Mouse (Mus musculus) layer of hippocampus, postnatal 36 days (tissue): Measurements from ENCODE around the gene Rad52. TPM values are rescaled to one million over a fixed set of nuclear protein-coding genes. Genes with fewer than 3 reads are reported as not detected.

Experiments used
- DNase-seq, 2 experiments: peaks; one replicate each; pipeline ENCODE4 v3.0.0; 2022
- total RNA-seq, 2 experiments: library from RNA; stranded (reverse); gene quantifications; 2 replicates each; pipeline ENCODE4 v1.2.3; 2021

The Rad52 gene
- 10 to 100 TPM; 37.3 to 37.7 TPM for total RNA-seq

DNA sequence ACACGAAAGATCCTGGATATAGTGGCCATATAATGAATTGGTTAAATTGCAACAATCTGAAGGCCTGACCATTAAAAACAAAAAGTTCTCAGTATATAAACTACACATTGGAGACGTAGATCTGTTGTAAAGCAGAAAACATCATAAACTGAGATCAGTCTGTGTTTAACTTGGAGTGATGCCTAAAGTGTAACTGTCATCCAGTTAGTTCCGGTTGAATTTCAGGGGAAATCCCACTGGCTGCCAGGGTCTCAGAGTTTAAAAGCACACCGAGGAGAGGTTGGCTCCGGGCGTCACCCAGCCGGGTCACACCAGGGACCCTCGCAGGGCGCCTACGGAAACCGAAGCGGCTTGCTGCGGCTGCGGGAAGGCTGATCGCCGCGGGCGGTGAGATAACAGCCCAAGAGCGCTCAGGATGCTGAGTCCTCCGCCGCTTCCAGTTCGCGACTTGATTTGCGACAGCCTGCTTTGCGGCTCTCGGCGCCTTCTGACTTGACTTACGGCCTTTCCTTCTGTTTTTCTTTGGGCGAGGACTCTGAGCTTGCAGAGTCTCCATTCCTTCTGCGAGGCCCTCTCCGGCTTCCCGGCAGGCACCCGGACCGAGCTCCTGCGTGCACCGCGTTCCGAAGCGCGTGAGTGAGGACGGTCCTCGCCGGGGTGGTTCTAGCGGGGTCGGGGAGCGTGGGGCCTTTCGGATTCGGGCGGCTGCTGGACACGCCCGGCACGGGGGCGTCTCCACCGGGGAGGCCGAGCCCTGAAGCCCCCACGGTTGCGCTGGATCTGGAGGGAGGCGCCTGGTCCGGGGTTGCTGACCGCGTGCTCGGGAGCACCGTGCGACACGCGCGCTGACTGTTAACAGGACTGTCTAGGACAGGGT is at the start of gene Rad52:
Gene Rad52 (plus strand): TSS at position 495 of the 877 bp plus-strand sequence.
- peak; percentile 86 to 88 for DNase-seq

DNA sequence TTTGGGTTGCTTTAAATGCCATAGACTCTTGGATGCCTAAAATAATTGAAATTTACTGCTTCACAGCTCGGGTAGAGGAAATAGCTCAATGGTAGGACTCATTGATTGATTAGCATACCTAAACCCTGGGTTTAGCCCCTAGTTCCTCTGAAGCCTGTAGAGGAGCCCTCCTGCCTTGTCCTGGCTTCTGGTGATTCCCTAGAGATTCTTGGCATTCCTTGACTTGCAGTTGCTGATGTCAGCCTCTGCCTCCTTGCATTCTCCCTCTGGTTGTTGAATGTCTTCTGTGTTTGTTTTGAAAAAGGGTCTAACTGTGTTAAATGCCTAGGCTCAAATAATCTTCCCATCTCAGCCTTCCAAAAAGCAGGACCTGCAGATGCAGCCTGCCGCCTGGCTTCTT is 48.3 kb upstream of the Rad52 start:
- DNase-seq: no peak

DNA sequence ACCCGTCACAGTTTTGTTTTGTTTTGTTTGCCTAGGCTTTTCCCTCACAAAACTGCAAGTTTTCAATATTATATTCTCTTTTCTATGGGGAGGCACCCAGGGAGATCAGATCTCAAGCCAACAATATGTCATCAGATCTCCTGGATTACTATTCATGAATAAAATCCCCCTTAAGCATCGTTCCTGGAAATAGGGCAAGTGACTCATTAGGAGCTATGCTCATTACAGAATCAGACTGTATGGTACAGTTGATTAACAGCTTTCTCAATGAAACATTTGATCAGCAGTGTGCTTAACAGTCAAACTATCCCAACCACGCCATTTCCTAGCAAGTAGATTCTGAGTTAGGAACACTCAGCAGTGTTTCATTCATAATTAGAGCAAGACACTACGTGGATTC is 47.0 kb upstream of the Rad52 start:
- no peak for DNase-seq

DNA sequence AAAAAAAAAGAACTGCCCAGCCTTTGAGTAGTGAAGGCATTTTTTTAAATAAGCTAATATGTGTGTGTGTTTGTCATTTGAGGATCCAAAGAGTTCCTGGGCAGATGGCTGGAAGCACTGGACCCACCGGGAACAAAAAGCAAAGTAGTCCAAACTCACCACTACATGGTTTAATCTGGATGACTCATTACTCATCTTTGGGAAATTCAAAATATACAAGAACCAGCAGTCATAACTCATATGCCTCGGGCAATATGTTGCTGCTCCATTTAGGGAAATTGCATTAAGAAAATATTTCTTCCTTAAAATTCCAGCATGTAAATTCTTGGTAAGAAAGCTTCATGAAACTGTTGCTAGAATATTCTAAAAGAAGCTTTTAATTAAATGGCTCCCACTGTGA is 42.3 kb upstream of the Rad52 start:
- no peak for DNase-seq

DNA sequence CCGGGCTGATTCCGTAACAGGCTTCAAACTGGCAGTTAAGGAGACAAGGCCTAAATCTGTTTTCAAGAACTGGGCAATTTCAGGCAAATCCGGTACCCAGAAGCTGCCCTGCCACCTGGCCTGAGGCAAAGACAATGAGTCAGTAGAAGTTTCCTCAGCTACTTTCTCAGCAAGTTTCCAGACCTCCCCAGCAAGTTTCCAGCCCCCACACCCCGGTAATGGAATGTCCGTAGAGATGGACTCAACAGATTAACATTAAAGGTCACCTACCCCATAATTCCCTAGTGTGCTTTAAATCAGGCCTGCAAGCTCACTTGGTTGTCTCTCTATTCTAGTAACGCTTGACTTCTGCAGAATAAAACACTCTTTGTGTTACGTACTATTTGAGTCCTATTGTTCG is 41.0 kb upstream of the Rad52 start:
- no peak for DNase-seq

DNA sequence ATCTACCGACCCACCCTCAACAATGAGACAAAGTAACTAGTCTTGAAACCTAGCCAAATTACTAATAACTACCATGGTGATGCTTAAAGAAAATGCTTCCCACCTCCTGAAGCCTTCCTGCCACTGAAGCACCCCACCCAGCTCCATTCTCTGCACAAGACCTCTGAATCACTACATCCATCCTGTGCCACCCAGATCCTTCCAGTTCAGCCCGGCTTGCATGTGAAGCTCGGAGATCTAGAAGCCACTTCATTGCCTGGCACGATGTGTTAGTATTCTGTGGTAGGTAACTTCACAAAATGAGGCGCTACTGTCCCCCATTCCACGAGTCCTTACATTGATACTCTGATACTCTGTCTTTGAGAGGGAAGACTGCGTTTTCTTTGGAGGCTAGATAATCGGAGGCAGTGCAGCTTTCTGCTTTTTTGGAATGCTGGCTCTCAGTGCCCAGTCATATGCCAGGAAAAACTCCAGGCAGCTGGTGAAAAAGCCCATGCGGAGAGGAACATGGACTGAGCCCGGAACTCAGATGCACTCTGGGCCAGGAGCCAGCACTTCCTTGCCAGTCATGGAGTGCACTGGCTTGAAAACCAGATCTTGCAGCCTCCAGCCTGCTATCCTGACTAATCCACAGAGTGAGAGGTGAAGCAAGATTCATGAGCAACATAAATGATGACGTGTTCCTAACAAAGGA is 38.0 kb upstream of the Rad52 start:
- DNase-seq: peak; percentile 86 to 88

DNA sequence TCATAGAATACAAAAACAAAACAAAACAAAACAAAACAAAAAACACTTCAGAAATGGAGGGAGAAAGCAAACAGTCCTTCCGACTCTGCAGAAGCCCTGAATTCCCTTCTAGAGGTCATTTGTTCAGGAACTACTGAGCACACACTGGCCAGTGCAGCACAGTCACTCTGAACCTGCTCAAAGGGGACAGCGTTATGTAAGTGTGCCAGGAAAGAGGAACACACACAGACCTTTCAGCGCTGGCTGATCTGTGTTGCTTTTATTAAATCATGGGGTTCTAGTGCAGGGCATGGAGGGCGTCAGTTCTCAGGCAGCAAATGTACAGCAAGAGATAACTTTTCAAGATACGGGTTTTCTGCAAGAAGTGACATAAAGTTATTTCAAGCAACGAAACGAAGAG is 19.3 kb upstream of the Rad52 start:
- DNase-seq: no peak

DNA sequence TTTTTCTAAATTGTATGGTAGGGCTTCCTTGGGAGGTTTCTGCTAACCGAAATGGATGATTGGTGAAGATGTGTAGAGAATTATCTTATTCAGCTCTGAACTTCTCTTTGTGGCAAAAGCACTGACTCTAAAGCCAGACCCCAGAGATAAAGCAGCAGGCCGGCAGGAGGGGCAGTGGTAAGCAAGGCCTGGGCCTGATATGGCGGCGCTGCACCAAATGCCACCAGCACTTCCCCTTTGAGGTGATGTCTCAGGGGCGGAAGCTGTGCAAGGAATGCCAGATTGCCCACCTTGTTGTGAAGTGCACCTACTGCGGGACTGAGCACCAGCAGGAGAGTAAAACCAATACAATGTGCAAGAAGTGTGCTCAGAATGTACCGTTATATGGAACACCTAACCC is 9.8 kb upstream of the Rad52 start:
- no peak for DNase-seq

DNA sequence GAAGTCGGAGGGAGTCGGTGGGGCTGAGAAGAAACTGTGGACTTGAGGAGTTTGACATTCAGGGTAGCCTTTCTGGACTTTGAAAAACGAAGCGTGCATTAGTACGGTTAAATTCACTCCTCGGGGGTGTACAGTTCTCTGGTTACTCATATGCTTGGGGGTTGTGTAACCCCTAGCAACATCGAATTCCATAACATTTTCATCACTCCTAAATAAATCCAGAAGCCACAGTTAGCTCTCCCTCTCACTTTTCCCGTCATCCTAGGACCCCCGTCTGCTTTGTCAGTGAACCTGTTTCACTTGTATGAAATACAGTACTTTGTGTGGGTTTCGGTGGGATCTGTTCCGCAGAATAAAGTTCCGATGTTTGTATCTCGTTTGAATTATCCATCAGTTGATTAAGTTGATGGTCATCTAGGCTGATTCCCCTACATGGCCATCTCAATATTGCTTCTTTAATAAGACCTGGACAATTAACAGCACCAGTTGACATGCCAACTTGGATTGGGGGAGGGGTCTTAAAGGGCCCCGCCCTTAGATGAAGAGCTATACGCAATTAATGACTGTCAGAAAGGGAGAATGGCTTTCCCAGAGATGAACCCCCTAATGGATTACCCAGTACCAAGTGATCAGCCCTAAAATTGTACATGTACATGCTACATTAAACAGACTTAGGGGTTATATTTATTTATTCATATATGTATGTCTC is 737 bp downstream of the Rad52 start:
- no peak for DNase-seq

DNA sequence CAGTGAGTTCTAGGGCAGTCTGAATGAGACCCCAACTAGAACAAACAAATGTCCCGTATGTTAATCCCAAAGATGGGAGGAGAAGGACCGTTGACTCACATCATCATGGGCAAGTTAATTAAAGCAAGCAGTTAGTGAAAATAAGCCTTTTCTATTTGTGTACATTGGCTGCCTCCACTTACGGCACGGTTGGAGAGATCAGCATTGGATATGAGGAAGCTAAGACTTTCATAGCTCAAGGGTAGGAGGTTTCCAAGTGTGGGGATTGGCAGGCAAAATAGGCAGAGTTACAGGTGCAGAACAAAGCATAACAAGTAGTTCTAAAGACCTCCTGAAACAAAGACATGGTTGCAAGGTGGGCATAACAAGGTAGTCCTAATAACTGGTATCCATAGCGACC is 3.0 kb downstream of the Rad52 start:
- no peak for DNase-seq

DNA sequence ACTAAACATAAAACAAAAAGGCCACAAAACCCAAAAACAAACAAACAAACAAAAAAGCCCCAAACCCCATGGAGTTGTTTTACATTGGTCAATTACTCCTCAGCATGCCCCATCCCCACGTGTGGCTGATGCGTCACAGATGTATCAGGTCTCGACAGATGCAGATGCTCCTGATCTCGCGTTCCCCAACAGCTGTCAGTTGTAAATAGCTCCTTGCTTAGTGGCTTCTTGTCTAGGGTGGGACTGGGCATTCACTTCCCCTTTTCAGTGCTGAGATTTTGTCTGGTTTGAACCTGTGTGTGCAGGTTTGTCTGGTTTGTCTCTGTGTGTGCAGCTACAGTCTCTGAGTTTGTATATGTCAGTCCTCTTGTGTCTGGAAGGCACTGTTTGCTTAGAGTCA is 9.5 kb downstream of the Rad52 start:
- no peak for DNase-seq

DNA sequence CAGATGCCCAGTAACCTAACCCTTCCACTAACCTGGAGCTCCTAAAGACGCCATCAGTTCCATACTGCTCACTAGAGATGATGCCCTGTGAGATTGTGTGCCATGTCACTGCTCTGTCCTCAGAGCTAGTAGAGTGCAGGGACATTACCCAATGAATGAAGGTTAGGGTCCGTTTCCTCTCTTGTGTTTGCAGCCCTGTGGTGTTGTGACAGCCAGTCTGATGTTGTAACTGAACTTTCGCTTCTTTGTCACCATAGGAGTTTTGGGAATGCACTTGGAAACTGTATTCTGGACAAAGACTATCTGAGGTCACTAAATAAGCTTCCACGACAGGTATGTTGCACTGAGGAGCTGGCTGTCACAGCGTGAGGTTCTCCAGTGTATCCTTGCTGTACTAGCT is 13.2 kb downstream of the Rad52 start:
- no peak for DNase-seq

DNA sequence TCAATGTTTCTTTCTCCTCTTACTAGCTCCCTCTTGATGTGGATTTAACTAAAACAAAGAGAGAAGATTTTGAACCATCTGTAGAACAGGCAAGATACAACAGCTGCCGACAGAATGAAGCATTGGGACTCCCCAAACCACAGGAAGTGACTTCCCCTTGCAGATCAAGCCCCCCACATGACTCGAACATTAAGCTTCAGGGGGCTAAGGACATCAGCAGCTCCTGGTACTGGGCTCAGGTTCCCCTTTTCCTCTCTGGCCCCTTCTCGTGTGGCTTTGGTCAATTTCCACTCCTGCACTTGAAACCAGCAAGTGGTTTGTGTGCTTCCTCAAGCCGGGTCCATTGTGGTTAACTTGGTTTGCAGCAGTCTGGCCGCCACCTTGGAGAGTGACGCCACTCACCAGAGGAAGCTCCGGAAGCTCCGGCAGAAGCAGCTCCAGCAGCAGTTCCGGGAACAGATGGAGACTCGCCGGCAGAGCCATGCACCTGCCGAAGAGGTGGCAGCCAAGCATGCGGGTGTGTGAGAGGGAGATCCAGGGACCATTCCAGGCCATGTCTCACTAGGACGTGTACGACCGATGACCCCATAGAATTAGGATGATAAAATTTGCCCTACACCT is 16.2 kb downstream of the Rad52 start:
- peak in 1 of 2 experiments; percentile 27 for DNase-seq

DNA sequence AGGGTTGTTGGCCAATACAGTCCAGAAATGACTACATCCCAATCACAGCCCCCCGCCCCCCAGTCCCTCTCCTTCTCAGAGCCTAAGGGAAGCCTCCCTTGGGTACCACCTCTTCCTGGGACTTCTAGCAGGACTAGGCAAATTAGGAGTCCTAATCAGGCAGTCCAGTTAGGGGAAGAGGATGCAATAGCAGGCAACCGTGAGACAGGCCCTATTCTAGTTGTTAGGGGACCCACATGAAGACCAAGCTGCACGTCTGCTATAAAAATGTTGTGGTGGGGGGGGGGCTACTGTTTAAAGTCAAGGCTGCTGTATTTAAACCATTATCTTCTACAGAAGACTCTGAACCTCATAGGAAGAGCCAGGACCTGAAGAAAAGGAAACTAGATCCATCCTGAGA is 19.6 kb downstream of the Rad52 start:
- DNase-seq: no peak

DNA sequence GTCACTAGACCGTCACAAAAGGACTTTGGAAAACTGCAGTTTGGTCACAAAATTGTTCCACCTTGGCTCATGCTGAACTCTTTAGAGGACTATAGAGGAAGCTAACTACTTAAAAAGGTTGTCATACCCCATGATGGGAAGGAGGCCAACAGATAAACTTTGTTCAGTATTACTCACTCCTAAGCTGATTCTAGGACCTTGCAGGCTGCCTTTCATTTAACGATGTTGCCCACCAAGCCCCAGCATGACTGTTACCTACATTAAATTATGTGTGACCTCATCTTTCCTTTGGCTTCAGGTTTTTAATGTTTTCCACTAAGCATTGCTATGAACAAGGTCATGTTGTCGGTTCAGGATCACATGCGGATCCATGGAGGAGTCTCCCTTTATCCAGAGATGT is 20.0 kb downstream of the Rad52 start:
- DNase-seq: no peak

DNA sequence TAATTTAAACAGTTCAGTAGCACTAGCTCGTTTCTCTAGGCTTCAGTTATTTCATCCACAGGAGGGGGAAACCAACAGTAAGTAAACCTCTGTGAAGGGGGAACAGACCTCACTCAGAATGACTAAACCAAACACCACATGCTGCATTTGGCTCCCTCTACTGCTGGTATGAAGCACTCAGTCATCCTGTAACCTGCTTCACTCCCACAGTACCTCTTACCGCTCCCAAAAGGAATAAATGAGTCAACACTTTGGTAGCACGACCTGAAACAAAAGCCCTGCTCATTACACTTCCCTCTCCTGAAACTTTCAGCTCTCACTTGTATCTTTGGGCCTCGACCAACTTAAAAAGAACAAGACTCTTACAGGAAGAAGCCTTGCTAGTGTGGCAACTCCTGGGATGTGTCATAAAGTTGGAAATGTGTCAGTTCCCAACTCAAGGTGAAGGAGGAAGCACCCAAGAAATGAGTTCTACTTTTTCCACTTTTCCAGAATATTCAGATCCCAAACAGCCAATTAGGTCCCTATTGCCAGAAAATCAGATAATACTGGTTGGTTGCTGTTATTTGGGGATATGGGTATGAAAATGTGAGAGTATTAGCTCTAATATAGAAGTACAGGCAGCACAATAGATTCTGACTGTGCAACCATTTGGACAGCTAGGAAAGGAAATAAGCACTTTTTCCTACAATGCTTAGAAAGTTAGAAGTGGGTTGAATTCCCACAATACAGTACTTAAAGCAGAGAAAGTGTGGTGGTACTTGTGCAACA is 21.9 kb downstream of the Rad52 start:
- DNase-seq: peak; percentile 33 to 42

Other genes starting within 250 kb of the Rad52 start
- 10 to 100 TPM; 56.7 to 62.8 TPM for gene Erc1, start 54.5 kb upstream of the Rad52 start, total RNA-seq
- 100 to 1,000 TPM; 181 to 211 TPM for gene Wnk1, start 136.0 kb downstream of the Rad52 start, total RNA-seq
- gene Ninj2, start 190.7 kb downstream of the Rad52 start, total RNA-seq: 1 to 10 TPM in 1 of 2 experiments, under 1 TPM in 1; 0.66 to 1.7 TPM